Mouse (Mus musculus) spleen, postnatal 14 days (tissue): ENCODE results near the gene Acot11.
"Not testable (repeated sequence)": the region's sequence is repeated elsewhere in the genome, so short reads cannot be mapped to it uniquely, and the experiment has no call there.

ENCODE experiments used
- DNase-seq, 2 experiments: peaks; one replicate each; pipeline ENCODE4 v3.0.0; 2021 to 2022; ENCODE audit warnings: low spot score in 2 of 2

Acot11 gene

GRCm38 (mm10) chr4:106776998-106777397 is 27.8 kb downstream of the Acot11 start:
- no peak for DNase-seq

DNA sequence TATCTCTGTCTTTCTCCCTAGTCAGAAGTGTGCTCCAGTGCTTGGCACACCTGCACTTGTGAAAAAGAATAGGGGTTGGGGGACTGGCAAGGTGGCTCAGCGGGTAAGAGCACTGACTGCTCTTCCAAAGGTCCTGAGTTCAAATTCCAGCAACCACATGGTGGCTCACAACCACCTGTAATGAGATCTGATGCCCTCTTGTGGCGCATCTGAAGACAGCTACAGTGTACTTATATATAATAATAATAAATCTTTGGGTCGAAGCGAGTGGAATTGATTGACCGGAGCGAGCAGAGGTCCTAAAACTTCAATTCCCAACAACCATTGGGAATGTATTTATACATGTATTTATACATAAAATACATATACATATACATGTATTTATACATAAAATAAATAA is 29.0 kb downstream of the Acot11 start:
- not testable (repeated sequence) for DNase-seq

DNA sequence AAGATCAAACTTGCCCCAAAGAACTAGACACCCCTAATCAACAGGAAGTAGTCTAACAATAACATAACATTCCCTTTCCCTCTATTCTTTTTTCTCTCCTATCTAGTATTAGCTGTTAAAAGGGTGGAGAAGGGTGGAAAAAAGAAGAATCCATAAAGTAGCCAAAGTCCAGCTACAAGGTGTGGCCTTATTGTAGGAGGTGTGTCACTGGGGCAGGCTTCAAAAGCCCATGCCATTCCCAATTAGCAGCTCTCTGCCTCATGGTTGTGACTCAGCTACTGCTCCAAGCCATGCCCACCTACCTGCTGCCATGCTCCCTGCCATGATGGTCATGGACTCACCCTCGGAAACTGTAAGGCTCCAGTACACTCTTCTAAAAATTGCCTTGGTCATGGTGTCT is 32.2 kb downstream of the Acot11 start:
- DNase-seq: no peak

DNA sequence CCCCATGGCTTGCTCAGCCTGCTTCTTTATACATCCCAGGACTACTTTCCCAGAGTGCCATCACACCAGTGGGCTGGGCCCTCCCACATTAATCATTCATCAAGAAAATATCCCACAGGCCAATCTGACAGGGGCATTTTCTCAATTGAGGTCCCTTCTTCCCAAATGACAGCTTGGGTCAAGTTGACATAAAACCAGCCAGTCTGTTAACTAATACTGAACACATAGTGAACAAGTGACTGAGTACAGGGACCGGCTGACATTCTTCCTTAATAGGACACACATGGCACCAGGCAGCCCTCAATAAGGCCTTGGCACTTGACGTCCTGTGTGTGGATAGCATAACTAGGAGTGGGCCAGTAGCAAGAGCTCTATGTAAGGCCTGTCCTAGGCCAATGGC is 35.5 kb downstream of the Acot11 start:
- DNase-seq: no peak

GRCm38 (mm10) chr4:106764166-106764565 is 40.6 kb downstream of the Acot11 start:
- DNase-seq: no peak

- DNase-seq: no peak
These were observed 53.1 kb downstream of the Acot11 start for GRCm38 (mm10) chr4:106751726-106752125.

DNA sequence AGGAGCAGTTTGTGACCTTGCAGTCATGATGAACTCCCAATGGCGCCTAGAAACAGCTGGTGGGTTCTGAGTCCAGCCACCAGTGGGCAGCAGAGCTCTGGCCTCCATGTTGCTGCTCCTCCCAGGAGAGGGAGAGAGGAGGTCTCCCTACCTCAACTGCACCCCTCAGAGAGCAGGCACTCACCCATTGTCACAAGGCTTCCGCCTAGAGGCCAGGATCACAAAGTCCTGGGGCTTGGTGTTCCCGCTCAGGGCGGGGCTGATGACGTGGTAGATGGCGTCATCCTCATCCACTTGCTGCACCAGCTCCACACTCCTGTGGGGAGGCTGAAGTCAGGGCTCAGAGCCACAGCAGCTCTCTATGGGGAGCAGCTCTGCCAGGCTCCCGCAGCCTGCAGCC is 55.1 kb downstream of the Acot11 start:
- peak in 1 of 2 experiments; percentile 13 for DNase-seq

- no peak for DNase-seq
These were observed 57.7 kb downstream of the Acot11 start for GRCm38 (mm10) chr4:106747001-106747580.

- DNase-seq: no peak
These were observed 58.9 kb downstream of the Acot11 start for GRCm38 (mm10) chr4:106745862-106746261.

- DNase-seq: no peak
These were observed 66.9 kb downstream of the Acot11 start for GRCm38 (mm10) chr4:106737904-106738303.

DNA sequence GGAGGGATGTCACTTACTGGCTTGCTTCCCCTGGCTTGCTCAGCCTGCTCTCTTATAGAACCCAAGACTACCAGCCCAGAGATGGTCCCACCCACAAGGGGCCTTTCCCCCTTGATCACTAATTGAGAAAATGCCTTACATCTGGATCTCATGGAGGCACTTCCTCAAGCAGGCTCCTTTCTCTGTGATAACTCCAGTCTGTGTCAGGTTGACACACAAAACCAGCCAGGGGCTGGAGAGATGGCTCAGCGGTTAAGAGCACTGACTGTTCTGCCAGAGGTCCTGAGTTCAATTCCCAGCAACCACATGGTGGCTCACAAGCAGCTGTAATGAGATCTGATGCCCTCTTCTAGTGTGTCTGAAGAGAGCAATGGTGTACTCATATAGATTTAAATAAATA is 67.9 kb downstream of the Acot11 start:
- DNase-seq: not testable (repeated sequence)

DNA sequence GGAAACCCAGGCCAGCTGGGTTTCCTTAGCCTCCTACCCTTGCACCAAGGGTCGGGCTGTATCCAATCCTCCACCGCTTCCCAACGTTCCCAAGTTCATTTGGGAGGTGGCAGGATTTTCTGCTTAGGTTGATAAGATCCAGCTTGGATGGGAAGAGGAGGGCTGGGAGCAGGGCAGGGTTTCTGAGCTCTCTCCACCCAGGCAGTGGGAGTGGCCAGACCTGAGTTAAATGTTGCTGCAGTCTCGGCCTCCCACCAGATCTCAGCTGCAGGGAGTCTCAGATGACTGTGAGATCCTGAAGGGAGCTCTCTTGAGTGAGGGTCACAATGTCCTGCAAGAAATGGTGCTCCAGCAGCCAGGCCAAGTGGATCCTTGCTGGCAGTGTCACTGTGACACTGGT is 71.2 kb downstream of the Acot11 start, which contains the start of gene Fam151a:
TSS of gene Fam151a (plus strand) at position 254 of the 400 bp plus-strand sequence.
- no peak for DNase-seq

DNA sequence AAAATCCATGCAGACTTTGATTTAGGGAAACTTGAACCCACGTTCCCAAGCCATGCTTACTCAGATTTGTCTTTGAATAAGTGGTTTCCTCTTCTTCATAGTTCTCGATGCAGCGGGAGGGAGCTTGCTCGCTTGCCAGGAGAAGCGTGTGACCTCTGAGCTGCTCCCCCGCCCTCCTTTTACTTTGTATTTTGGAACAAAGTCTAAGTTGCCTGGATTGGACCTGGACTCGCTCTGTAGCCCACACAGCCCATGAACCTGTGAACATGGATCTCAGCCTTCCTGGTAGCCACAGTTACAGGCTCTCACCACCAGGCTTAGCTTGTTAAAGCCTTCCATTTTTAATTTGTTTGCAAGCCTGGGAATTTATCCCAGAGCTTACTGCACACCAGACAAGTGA is 74.0 kb downstream of the Acot11 start, which contains the start of gene Mroh7:
TSS of gene Mroh7 (minus strand) at position 112 of the 400 bp plus-strand sequence.
- no peak for DNase-seq

DNA sequence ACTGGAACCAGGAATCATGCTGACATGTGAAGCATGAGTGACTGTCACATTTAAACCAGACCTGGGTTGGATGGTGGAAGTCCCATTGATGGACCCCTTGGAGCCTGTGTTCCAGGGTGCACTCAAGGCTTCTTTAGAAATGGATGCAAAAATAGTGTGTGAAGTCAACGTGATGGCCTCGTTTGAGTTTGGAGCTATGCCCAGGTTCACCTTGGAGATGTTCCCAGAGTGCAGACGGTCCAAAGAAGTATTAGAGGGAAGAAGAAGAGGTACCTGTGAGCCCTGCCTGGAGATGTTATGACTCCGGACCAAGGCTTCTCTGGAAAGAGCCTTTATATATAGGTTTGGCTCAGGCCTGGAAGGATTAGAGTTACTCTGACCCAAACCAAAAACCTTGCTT is 84.2 kb downstream of the Acot11 start:
- DNase-seq: no peak

DNA sequence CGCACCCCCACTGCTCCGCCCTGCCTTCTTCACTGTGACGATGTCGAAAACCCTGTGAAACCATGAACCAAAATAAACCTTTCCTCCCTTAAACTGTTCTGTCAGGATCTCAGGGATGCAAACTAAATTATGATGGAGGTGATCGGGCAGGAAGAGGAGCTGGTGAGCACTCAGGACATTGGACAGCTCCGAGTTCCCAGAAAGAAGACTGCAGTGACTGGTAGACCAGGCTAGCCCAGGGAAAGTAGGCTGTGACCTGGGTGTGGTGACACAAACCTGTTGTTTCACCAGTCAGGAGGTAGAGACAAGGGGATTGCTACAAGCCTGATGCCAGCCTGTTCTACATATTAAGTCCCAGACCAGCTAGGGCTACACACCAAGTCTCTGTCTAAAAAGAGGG is 91.2 kb downstream of the Acot11 start:
- DNase-seq: no peak

- DNase-seq: peak; percentile 48 to 71
These were observed 96.4 kb downstream of the Acot11 start for GRCm38 (mm10) chr4:106708408-106708807.

DNA sequence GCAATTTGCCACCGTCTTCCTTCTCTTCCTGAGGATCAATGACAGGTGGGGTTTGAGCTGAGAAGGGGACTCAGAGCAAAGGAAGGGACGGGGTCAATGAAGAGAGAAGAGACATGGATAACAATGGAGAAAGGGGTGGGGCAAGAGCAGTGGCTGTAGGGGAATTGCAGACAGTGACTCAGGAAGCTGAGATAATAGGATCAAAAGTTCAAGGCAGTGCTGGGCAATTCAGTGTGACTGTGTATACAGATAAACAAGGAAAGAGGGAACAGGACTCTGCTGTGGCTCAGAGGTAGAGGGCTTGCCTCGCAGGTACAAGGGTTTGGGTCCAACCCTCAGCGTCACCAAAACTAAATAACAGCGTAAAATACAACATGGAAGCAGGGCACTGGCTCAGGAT is 96.8 kb downstream of the Acot11 start:
- DNase-seq: no peak

DNA sequence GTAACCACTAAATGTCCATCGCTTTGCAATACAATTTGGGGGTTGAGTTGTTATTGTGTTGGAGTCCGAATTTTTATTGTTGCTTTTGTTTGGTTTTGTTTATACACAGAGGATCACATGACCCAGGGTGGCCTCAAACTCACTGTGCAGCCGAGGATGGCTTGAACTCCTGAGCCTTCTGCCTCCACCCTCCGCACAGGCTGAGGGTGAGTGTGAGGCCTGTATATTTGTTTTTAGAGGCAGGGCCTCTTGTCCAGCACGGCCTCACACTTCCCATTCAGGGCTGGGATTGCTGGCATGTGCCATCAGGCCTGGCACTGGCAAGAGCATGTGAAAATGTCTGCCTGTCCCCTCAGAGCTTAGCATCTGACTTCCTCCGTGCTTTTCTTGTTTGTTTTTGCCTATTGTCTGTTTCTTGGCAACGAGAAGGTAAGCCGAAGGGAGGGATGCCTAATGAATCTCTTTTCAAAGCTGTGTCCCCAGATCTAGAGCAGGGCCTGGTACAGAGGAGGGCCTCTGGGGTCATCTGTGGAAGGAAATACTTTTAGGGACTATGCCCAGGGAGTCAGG is 99.6 kb downstream of the Acot11 start:
- DNase-seq: no peak

DNA sequence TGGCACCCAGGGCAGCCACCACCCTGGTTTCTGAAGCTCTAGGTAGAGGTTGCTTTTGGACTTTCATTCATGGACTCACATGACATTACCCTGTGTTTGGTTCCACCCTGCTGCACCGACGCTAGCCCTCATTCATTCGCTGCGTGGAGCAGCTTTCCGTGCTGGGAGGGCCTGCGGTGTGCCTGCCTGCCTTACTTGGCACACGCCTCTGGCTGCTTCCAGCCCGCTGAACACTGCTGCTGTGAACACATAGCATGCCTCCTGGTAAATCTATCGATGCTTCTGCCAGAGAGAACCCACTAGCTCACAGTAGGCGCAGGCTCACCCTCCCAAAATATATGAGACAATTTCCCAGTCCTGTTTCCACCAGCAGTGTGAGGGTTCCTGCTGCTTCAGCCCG is 100.4 kb downstream of the Acot11 start:
- DNase-seq: no peak

DNA sequence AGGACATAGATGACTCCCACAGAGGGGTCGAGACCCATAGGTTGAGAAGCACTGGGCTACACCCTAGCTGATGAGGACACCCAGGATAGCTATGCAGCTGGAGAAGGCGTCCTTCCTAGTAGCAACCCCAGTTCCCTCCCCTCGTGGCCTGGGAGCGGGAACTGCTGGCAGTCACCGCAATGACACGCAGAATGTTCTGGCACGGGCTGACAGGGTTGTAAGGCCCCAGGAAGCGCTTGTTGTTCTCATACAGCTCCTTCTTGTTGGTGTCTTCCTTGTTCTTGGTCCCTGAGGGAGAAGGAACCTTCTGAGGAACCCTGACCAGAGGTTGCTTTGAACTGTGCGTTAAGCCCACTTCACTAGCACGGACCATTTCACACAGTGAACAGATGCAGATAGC is 100.8 kb downstream of the Acot11 start:
- no peak for DNase-seq

DNA sequence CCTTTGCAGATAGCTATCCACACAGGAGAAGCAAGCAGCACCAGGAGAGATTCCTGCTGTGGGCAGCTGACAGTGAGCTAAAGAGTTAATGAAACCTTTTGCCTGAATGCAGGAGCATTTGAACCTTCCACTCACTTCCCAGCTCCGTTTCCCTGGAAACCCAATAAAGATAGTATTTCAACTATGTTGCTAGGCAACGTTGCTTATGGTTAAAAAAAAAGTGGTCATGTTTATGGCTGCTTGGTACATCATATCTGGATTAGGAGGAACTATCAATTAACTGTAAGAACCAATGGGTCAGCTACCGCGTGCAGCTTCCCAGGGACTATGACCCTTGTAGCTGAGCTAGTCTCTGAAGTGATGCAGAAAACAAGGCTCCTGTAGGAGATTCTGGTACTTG is 104.0 kb downstream of the Acot11 start:
- DNase-seq: no peak

- no peak for DNase-seq
These were observed 104.8 kb downstream of the Acot11 start for GRCm38 (mm10) chr4:106699989-106700388.
